Mouse (Mus musculus): ENCODE results near the gene Ugp2.

DNA sequence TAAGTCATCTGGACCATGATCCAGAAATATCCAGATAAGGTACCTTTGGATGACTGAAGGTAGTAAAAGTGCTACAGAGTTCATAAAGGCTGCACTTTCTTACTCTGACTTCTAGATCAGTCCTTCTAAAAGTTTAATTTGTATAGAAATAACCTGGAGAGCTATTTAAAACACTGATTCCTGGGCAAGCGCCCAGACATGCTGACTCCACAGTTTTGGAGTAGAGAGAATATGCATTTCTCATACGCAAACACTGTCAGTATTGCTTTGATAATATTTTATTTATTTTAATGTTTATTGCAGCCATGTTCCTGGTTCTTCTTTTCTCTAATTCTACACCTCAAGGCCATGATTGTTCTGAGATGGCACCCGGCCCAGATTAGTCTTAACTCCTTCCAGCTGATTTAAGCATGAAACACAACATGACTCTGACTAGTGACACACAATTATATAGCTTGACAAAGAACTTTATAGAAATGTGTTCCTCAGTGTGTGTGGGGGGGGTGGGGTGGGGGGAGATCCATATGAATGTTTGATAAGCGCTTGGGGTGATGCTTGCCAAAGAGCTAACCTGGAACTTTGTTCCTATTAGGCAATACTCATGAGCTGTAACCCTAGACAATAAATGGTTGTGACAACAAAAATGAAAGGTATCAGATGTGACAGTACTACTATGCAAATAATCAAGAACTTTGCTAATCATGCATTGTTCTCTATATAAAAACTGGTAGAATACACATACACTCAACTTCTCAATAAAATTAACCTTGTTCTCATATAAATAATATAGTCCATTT lies 7.7 kb downstream of the Ugp2 start:
- TF ChIP-seq CTCF (IDR thresholded peaks at IDR 0.05; ENCODE audit: borderline replicate concordance, insufficient read depth, low read depth, low read length), result no peak
- no peak for TF ChIP-seq POLR2A (IDR thresholded peaks at IDR 0.05; ENCODE audit: borderline replicate concordance, insufficient read depth, low read length)
